Mouse (Mus musculus) ZHBTc4 (cell line): Measurements from ENCODE around the gene Smim24.

ENCODE experiments used
- DNase-seq: peaks from one replicate; pipeline ENCODE4 v3.0.0-alpha.2; 2011; ENCODE audit warnings: low read depth, low spot score

Gene Smim24

GRCm38 (mm10) chr10:81421041-81421796, 28.4 kb downstream of the Smim24 start:
- no peak for DNase-seq

- no peak for DNase-seq
Measured at GRCm38 (mm10) chr10:81421797-81422100, 28.9 kb downstream of the Smim24 start.

GRCm38 (mm10) chr10:81422191-81422590, 29.3 kb downstream of the Smim24 start:
- DNase-seq = no peak

GRCm38 (mm10) chr10:81422661-81423217, 29.9 kb downstream of the Smim24 start:
- no peak for DNase-seq

- DNase-seq = no peak
Measured at GRCm38 (mm10) chr10:81423476-81424245, 30.8 kb downstream of the Smim24 start.

GRCm38 (mm10) chr10:81424246-81425051, 31.6 kb downstream of the Smim24 start:
- DNase-seq = peak; percentile 34

GRCm38 (mm10) chr10:81425236-81425850, 32.5 kb downstream of the Smim24 start:
- DNase-seq = no peak

- DNase-seq = no peak
Measured at GRCm38 (mm10) chr10:81426081-81426671, 33.3 kb downstream of the Smim24 start.

GRCm38 (mm10) chr10:81426897-81427296, 34.0 kb downstream of the Smim24 start:
- DNase-seq = peak; percentile 44

GRCm38 (mm10) chr10:81427327-81427726, 34.5 kb downstream of the Smim24 start:
- DNase-seq = no peak

GRCm38 (mm10) chr10:81427804-81428506, 35.1 kb downstream of the Smim24 start:
- DNase-seq = no peak

GRCm38 (mm10) chr10:81428507-81428870, 35.6 kb downstream of the Smim24 start:
- no peak for DNase-seq

GRCm38 (mm10) chr10:81429092-81429491, 36.2 kb downstream of the Smim24 start:
- DNase-seq = no peak

GRCm38 (mm10) chr10:81429605-81430061, 36.8 kb downstream of the Smim24 start:
- peak; percentile 96 for DNase-seq

GRCm38 (mm10) chr10:81430141-81430830, 37.4 kb downstream of the Smim24 start:
- peak; percentile 75 for DNase-seq

- no peak for DNase-seq
Measured at GRCm38 (mm10) chr10:81430831-81431525, 38.1 kb downstream of the Smim24 start.

- peak; percentile 76 for DNase-seq
Measured at GRCm38 (mm10) chr10:81431526-81432168, 38.8 kb downstream of the Smim24 start.

GRCm38 (mm10) chr10:81432169-81432867, 39.5 kb downstream of the Smim24 start:
- no peak for DNase-seq
